Mouse (Mus musculus): ENCODE data around the gene Plekha7.

- TF ChIP-seq CTCF (IDR thresholded peaks at IDR 0.05; ENCODE audit: extremely low read depth, insufficient read depth, insufficient read length, insufficient replicate concordance), result no peak
- no peak for TF ChIP-seq POLR2A (IDR thresholded peaks at IDR 0.05; ENCODE audit: low read depth, low read length)
Observed at GRCm38 (mm10) chr7:116191138-116191537, 117.0 kb downstream of the Plekha7 start.
